Mouse (Mus musculus): Measurements from ENCODE around the gene Baiap2.

- TF ChIP-seq CTCF (IDR thresholded peaks at IDR 0.05) (no peak), POLR2A (IDR thresholded peaks at IDR 0.05; ENCODE audit: insufficient read depth, low read depth, low read length) (no peak), EP300 (IDR thresholded peaks at IDR 0.05; ENCODE audit: insufficient read depth, low read depth, low read length) (no peak)
These were observed 24.0 kb upstream of the Baiap2 start for GRCm38 (mm10) chr11:119918521-119918920.

Measured in heart, adult 2 months (tissue).